Mouse (Mus musculus) olfactory bulb, adult 2 months (tissue): ENCODE data around the gene Gm47841.

Experiments
- CTCF ChIP-seq: fragments of 200-500 bp; IDR thresholded peaks from 2 replicates; pipeline ENCODE4 v1.5.1; 2012; ENCODE audit warnings: low read depth, mild to moderate bottlenecking, low read length, moderate library complexity; ENCODE audit not compliant: insufficient read depth
- POLR2A ChIP-seq: fragments of 200-500 bp; IDR thresholded peaks from 2 replicates; pipeline ENCODE4 v1.6.1; 2012; ENCODE audit warnings: mild to moderate bottlenecking, low read depth, low read length, moderate library complexity; ENCODE audit not compliant: insufficient read depth

DNA sequence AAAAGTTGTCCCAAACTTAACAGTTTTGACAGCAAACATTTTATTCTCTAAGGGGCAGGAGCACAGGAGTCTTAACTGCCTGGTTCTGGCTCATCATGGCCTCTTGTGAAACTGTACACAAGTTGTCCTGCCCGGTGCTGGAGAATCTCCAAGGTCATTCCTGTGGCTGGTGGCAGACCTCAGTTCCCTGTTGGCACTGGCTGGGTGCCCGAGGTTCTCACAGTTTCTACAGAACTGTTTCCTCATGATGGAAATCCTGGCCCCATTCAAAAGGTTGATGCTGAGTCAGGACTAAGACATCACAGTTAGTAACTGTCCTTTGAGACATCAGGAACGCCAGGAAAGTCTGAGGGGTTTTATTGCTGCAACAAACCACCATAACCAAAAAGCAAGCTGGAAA is 39.8 kb upstream of the Gm47841 start:
- TF ChIP-seq CTCF (no peak), POLR2A (no peak)
